Mouse (Mus musculus): ENCODE results near the gene Gm37240.

GRCm38 (mm10) chr3:84925229-84925628 lies 962.1 kb downstream of the Gm37240 start:
- TF ChIP-seq POLR2A (IDR thresholded peaks at IDR 0.05; ENCODE audit: low read depth, low read length), result no peak
- no peak for TF ChIP-seq CTCF (IDR thresholded peaks at IDR 0.05; ENCODE audit: borderline replicate concordance, insufficient read depth, low read length)
